Mouse (Mus musculus) spleen, adult 2 months (tissue): ENCODE measurements at regions not wholly inside any gene's neighbourhood (a gene's known extent, or its start where the extent isn't known, plus 50 kb on each side); places are given as distances from the start of the nearest gene placed in this dataset.

Experiments
- DNase-seq, 2 experiments: peaks; one replicate each; pipeline versions ENCODE4 v3.0.0 to v3.0.0-alpha.2; 2012 to 2021; ENCODE audit warnings: low spot score in 2 of 2, low read depth in 1 of 2
- H3K27ac ChIP-seq: fragments of 200-500 bp; 2 replicates; pipeline ENCODE4 v1.5.1; 2012; ENCODE audit warnings: low read length, inconsistent platforms; ENCODE audit not compliant: insufficient read depth
- H3K27me3 ChIP-seq: fragments of 200-500 bp; 2 replicates; pipeline ENCODE4 v1.6.1; 2012; ENCODE audit warnings: mild to moderate bottlenecking, moderate library complexity, low read length, inconsistent platforms; ENCODE audit not compliant: control insufficient read depth, insufficient read depth
- H3K36me3 ChIP-seq: fragments of 200-500 bp; 2 replicates; pipeline ENCODE4 v1.6.1; 2012; ENCODE audit warnings: mild to moderate bottlenecking, low read length, inconsistent platforms; ENCODE audit not compliant: control insufficient read depth, insufficient read depth
- H3K4me1 ChIP-seq: fragments of 200-500 bp; 2 replicates; pipeline ENCODE4 v1.6.1; 2011; ENCODE audit warnings: inconsistent platforms; ENCODE audit not compliant: control insufficient read depth, insufficient read depth, insufficient read length
- H3K4me3 ChIP-seq: fragments of 200-500 bp; 2 replicates; pipeline ENCODE4 v1.5.1; 2011; ENCODE audit warnings: mild to moderate bottlenecking, inconsistent platforms; ENCODE audit not compliant: insufficient read depth, insufficient read length; ENCODE audit errors: extremely low read depth
- CTCF ChIP-seq: fragments of 200-500 bp; IDR thresholded peaks from 2 replicates; pipeline ENCODE4 v1.5.1; 2011; ENCODE audit warnings: mild to moderate bottlenecking, inconsistent platforms; ENCODE audit not compliant: insufficient read depth, insufficient read length, insufficient replicate concordance; ENCODE audit errors: extremely low read depth
- POLR2A ChIP-seq: fragments of 200-500 bp; IDR thresholded peaks from 2 replicates; pipeline ENCODE4 v1.6.1; 2011; ENCODE audit warnings: low read depth, low read length, inconsistent platforms
- WGBS: fragments of 180-500 bp; shearing (Covaris S2); methylation state at CpG from one replicate; pipeline ENCODE4 v1.1.7; 2018; 5-methylcytosine and 5-hydroxymethylcytosine counted together

DNA sequence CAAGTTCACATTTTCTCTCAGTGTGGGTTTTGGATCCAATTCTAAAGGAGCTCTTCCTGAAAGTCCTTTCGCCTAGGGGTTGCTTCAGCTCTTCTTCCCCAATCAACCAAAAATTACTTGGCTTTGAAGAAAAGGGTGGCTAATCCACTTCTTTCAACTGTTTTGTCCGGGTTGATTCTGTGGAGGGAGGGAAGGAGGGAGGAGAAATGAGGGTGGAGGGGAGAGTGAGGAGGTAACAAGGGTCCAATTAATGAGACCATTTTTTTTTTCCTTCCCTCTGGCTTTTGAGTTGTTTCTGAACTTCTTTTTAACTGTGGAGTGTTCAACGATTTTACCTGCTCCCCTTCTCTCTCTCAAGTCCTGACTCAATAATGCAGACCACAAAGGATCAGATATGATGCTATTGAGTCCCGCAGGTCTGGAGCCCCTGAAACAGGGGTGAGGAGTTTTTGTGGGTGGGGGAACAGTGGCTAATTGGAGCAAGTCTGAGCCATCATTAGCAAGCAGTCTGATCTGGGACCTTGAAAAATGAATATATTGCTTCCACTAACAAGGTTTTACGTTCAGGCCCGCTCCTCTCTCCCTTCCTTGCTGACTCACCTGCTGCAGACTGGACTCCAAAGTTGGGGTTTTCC, 61.0 kb upstream of the Nepro start:
- 84% methylated on average over 6 of the region's 6 CpGs for WGBS
- no peak for DNase-seq
- H3K4me1 ChIP-seq: no peaks in the 10 kb centered on the region
- H3K27me3 ChIP-seq: no peaks in the 10 kb centered on the region
- TF ChIP-seq POLR2A: no peak
- no peak for TF ChIP-seq CTCF
- no peak overlapping the region for H3K4me3 ChIP-seq
- no peaks in the 10 kb centered on the region for H3K36me3 ChIP-seq
- H3K27ac ChIP-seq: no peak overlapping the region

DNA sequence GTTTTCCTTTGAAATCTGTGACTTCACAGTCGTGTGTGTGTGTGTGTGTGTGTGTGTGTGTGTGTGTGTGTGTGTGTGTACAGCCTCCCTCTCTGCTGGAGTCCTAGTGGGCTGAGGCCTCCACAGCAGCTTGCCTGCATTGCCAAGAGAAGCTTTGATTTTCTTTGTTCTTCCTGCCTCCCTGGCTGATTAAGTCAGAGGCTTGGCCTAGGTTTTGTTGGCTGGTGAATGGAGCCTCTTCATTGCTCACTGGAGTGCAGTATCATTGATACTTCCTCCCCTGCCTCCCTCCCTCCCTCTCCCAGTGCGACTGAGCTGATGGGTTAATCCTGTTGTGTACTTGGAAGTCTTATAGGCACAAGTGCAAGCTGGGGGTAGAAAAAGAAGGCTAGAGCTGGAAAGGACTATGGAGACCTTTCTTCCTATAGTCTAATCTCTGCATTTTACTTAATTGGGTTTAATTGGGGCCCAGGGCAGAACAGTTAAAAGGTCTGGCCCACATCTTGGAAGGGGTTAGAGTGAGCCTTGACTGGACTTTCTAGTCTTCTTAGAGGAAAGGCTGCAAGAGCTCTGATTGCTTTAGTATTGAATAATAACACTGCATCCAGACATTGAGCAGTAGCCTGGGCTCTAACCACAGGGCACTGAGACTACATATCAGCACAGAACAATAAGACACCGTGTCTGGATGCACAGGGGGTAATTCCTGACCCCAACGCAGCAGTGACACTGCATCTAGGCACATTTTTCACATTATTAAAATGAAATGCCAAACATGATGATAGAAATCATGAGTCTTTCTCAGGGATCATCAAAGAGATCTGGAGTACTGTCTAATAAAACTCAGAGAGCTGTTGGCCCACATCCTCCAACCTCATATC, 62.9 kb upstream of the Nepro start:
- no peak for DNase-seq
- Histone ChIP-seq H3K27me3 (no peaks in the 10 kb centered on the region), H3K36me3 (no peaks in the 10 kb centered on the region), H3K4me1 (no peaks in the 10 kb centered on the region), H3K4me3 (no peak overlapping the region), H3K27ac (no peak overlapping the region)
- TF ChIP-seq CTCF: no peak
- TF ChIP-seq POLR2A: no peak
- 75% methylated on average over 4 of the region's 4 CpGs for WGBS

DNA sequence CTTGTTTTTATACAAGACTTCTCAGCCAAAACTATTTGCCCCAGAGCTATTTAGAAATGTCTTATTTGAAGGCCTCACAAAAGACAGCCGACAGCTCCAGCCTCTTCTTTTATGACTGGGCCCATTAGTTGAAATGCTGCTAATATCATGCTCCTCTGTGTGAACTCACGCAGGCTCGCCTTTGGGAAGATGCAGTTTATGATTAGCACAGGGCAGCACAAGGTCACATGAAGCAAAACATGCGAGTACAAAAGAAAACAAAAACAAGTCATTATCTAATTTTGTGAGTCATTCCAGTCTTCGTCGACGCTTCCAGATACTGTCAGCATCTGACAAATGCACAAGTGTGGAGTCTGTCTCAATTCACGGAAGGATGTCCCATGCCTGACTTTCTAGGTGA, 65.8 kb upstream of the Nepro start:
- Histone ChIP-seq H3K36me3 (no peaks in the 10 kb centered on the region), H3K4me3 (no peak overlapping the region), H3K27me3 (no peaks in the 10 kb centered on the region), H3K27ac (no peak overlapping the region), H3K4me1 (no peaks in the 10 kb centered on the region)
- WGBS: 83% methylated on average over 8 of the region's 8 CpGs
- no peak for TF ChIP-seq CTCF
- TF ChIP-seq POLR2A: no peak
- no peak for DNase-seq

DNA sequence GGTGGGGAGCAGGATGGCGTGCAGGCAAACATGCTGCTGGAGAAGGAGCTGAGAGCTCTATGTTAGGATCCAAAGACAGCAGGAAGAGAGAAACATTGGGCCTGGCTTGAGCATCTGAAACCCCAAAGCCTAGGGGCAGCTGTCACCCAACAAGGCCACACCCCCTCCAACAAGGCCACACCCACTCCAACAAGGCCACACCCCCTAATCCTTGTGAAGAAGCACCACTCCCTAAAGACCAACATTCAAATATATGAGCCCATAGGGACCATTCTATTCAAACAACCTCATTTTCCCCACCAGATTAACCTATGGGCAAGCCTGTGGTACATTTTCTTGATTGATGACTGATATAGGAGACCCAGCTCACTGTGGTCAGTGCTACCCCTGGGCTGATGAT, 67.9 kb upstream of the Nepro start:
- Histone ChIP-seq H3K4me1 (no peaks in the 10 kb centered on the region), H3K27me3 (no peaks in the 10 kb centered on the region), H3K4me3 (no peak overlapping the region), H3K36me3 (no peaks in the 10 kb centered on the region), H3K27ac (no peak overlapping the region)
- no peak for DNase-seq
- WGBS: 96% methylated on average over 1 of the region's 1 CpGs
- no peak for TF ChIP-seq POLR2A
- no peak for TF ChIP-seq CTCF

DNA sequence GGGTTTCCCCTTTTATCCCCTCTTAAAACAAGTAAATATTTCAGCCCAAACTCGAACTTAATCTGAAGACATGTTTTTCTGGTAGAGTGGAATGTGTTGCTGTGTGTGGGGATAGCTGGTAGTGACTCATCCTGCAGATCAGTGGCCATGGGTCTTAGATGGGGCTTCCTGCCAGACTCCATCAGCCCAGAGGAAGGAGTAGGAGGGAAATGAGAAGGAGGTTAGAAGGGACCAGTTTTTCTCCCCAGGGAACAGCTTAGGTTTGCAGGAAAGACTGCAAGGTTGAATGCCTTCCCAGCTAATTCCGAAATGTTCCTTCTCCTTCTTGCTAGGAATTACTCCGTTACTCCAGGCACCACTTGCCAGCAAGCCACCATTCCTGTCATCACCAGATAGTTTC, 68.8 kb upstream of the Nepro start:
- DNase-seq: no peak
- no peak for TF ChIP-seq CTCF
- TF ChIP-seq POLR2A: no peak
- Histone ChIP-seq H3K4me3 (no peak overlapping the region), H3K27ac (no peak overlapping the region), H3K27me3 (no peaks in the 10 kb centered on the region), H3K4me1 (no peaks in the 10 kb centered on the region), H3K36me3 (no peaks in the 10 kb centered on the region)
- WGBS: 67% methylated on average over 3 of the region's 3 CpGs

DNA sequence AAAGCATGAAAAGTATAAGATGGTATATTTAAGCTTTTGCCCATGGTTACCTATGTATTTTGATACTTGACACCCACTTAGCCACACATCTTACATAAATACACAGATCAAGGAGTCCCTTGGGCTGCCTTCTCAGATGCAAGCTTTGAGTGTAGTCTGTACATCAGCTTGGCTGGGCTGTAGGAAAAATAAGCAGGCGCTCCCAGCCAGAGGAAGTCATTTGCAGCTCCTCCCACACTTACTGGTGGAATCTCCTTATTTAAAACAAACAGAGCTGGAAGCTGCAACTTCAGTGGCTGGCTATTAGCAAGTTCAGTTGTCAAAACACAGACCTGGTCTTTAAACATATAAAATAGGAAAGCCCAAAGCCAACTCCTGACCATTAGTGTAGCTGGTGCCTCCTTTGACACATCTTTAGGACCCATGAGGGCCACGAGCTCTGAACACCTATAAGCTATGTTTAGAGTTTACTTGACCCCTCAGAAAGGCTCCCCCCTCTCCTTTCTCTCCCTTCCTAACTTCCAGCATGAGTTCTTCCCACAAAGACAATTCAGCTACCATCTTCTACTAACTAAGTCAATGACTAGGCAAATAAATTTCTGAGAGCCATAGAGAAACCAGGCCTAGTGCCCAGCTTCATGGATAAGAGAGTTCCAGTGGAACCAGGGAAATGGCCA, 75.4 kb upstream of the Nepro start:
- no peak for DNase-seq
- no peak for TF ChIP-seq CTCF
- Histone ChIP-seq H3K36me3 (no peaks in the 10 kb centered on the region), H3K4me1 (no peaks in the 10 kb centered on the region), H3K4me3 (no peak overlapping the region), H3K27ac (no peak overlapping the region), H3K27me3 (no peaks in the 10 kb centered on the region)
- WGBS: 67% methylated on average over 2 of the region's 2 CpGs

DNA sequence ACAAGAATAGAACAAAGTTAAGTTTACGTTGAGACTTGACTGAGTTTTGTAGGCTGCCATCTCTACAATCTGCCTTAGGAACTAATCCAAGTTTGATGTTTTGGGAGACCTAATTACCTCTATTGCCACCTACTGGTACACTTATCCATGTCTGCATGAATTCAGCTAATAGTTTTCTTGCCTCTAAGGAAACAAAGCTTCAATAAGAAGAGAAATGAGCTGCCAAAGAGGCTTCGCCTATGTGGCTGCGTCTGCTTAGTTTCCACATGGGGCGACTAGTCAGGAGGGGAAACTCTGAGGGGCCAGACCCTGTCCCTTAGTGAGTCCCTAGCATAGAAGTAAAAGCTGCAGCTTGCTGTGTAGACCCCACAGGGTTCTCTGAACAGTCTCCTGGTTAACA, 80.1 kb upstream of the Nepro start:
- DNase-seq: no peak
- WGBS: 35% methylated on average over 4 of the region's 4 CpGs
- no peak overlapping the region for H3K27ac ChIP-seq
- no peak overlapping the region for H3K4me3 ChIP-seq
- H3K4me1 ChIP-seq: no peaks in the 10 kb centered on the region
- H3K27me3 ChIP-seq: no peaks in the 10 kb centered on the region
- no peaks in the 10 kb centered on the region for H3K36me3 ChIP-seq
- no peak for TF ChIP-seq POLR2A
- TF ChIP-seq CTCF: no peak
